Mouse (Mus musculus): ENCODE data around the gene Cfap36. TPM values are rescaled to one million over a fixed set of nuclear protein-coding genes. Genes with fewer than 3 reads are reported as not detected.

Cfap36 gene
- polyA plus RNA-seq, 1 experiment from 2014 or later, result 40.5 TPM

- ATAC-seq (ENCODE audit: extremely low read depth, insufficient number of reproducible peaks, low FRiP score, low TSS enrichment), result no peak
- Histone ChIP-seq H3K27ac (replicated peaks) (no peak overlapping the region), H3K4me3 (no peak overlapping the region), H3K36me3 (peaks cover 30% of the 10 kb centered on the region), H3K9me3 (no peaks in the 10 kb centered on the region), H3K4me2 (no peak overlapping the region), H3K9ac (no peak overlapping the region), H3K4me1 (peaks cover 15% of the 10 kb centered on the region), H3K27me3 (replicated peaks) (no peaks in the 10 kb centered on the region)
Measured at GRCm38 (mm10) chr11:29238047-29238446, 9.2 kb downstream of the Cfap36 start.

GRCm38 (mm10) chr11:29237364-29237763 is 9.8 kb downstream of the Cfap36 start:
- Histone ChIP-seq H3K27ac (replicated peaks) (no peak overlapping the region), H3K9me3 (no peaks in the 10 kb centered on the region), H3K27me3 (replicated peaks) (no peaks in the 10 kb centered on the region), H3K4me1 (peaks cover 15% of the 10 kb centered on the region), H3K4me3 (no peak overlapping the region), H3K36me3 (peaks cover 28% of the 10 kb centered on the region), H3K4me2 (no peak overlapping the region), H3K9ac (no peak overlapping the region)
- no peak for ATAC-seq (ENCODE audit: extremely low read depth, insufficient number of reproducible peaks, low FRiP score, low TSS enrichment)

DNA sequence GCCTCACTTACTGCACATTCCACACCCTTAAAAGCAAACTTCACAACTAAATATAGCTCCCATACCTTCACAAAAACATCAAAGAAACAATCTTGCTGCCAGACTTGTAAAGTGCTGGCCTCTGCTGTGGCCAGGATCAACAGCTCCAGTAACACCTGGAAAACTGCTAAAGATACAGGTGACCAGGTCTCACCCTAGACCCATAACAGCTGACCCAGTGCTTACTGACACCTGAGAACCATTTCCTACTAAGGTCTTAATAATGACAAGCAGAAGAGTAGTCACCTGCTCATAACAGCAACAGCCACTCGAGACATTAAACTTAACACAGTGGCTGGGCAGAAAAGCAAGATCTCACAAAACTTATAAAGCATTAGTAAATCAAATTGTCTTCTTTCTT is 13.6 kb downstream of the Cfap36 start:
- no peaks in the 10 kb centered on the region for H3K27me3 ChIP-seq (replicated peaks)
- H3K9ac ChIP-seq, result no peak overlapping the region
- no peak overlapping the region for H3K4me2 ChIP-seq
- peaks cover 10% of the 10 kb centered on the region for H3K4me1 ChIP-seq
- no peak overlapping the region for H3K4me3 ChIP-seq
- no peak for ATAC-seq (ENCODE audit: extremely low read depth, insufficient number of reproducible peaks, low FRiP score, low TSS enrichment)
- H3K36me3 ChIP-seq, result peaks cover 47% of the 10 kb centered on the region
- no peaks in the 10 kb centered on the region for H3K9me3 ChIP-seq
- 77% methylated on average over 1 of the region's 1 CpGs for WGBS
- H3K27ac ChIP-seq (replicated peaks), result no peak overlapping the region; the same call in 1 of the 2 replicates

DNA sequence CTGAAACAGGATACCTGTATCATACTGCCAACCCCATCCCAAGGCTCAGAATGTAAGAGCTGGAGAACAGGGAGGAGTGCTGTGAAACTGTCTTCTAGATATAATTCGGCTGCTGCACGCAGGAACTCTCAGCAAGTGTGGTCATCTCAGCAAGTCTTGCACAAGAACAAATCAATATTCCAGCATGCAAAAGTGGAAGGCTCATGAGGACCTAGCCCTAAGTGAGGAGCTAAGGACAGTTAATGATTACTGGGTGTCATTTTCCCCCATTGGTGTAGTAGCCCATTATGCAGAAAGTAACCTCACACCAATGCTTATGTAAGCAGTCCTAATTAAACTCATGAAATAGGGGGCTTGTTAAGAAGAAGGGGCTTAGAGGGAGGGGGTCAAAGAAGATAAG is 18.3 kb downstream of the Cfap36 start:
- Histone ChIP-seq H3K36me3 (peaks cover 81% of the 10 kb centered on the region), H3K4me2 (no peak overlapping the region), H3K9me3 (no peaks in the 10 kb centered on the region), H3K9ac (no peak overlapping the region), H3K4me1 (peaks cover 7% of the 10 kb centered on the region), H3K4me3 (no peak overlapping the region), H3K27me3 (replicated peaks) (no peaks in the 10 kb centered on the region), H3K27ac (replicated peaks) (no peak overlapping the region)
- WGBS, result 96% methylated on average over 2 of the region's 2 CpGs
- ATAC-seq (ENCODE audit: extremely low read depth, insufficient number of reproducible peaks, low FRiP score, low TSS enrichment), result no peak

DNA sequence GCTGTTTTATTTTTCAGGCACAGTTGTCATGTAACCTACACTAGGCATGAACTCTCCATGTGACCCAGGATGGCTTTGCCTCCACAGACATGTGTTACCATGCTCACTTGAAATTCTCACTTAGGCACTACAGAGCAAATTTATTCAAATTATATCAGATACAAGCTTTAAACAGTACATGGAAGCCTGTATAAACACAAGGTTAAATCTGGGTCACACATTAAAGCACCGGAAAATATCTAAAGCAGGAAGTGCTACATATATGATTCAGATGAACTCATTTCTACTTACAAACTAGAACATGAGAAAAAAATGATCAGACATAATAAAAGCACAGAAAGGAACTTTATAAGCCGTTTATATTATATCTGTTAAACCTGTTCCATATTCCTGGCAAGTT is 22.5 kb downstream of the Cfap36 start:
- no peak for ATAC-seq (ENCODE audit: extremely low read depth, insufficient number of reproducible peaks, low FRiP score, low TSS enrichment)
- no peak overlapping the region for H3K4me3 ChIP-seq
- H3K27me3 ChIP-seq (replicated peaks), result no peaks in the 10 kb centered on the region
- H3K9ac ChIP-seq, result no peak overlapping the region
- H3K4me1 ChIP-seq, result peaks cover 8% of the 10 kb centered on the region
- WGBS, result 92% methylated on average over 2 of the region's 2 CpGs
- no peak overlapping the region for H3K4me2 ChIP-seq
- peaks cover 86% of the 10 kb centered on the region for H3K36me3 ChIP-seq
- H3K9me3 ChIP-seq, result no peaks in the 10 kb centered on the region
- H3K27ac ChIP-seq (replicated peaks), result no peak overlapping the region

DNA sequence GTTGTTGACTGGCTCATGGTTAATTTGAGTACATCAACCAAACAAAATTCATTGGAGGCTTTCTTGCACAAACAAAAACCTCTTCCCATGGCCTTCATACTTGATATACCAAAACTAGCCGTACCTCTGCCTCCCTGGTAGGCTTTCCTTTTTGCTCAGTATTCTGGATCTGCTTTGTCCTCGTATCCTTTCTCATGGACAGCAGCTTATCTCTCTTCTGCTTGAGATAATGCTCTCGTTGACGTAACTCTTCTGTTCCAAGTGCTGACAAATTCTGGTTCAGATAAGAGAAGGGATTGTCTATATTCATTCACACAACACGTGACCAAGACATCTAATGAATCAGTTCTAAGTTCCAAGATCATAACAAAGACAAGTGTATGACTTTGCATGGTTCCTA is 24.9 kb downstream of the Cfap36 start:
- Histone ChIP-seq H3K27me3 (replicated peaks) (no peaks in the 10 kb centered on the region), H3K27ac (replicated peaks) (no peak overlapping the region), H3K9ac (no peak overlapping the region), H3K4me1 (peaks cover 8% of the 10 kb centered on the region), H3K9me3 (no peaks in the 10 kb centered on the region), H3K4me2 (no peak overlapping the region), H3K36me3 (peaks cover 79% of the 10 kb centered on the region), H3K4me3 (no peak overlapping the region)
- WGBS, result 20% methylated on average over 5 of the region's 5 CpGs
- ATAC-seq (ENCODE audit: extremely low read depth, insufficient number of reproducible peaks, low FRiP score, low TSS enrichment), result no peak

DNA sequence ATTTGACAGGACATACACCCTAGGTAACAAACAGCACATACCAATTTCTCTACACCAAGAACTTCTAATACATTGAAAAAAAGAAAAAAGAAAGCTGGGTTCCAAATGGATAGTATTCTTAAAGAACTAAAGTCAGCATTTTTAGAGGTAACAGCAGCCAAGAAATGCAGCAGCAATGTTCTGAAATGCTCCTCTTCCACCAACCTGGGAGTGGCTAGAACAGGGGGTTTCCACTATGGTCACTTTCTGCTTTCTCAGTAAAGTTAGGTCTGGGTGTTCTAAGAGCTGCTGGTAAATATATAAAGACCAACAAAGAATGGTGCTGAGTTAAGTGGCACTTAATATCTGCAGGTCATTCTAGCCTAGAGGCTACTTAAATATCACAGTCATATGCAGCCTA is 28.2 kb downstream of the Cfap36 start:
- H3K4me3 ChIP-seq, result no peak overlapping the region
- no peak overlapping the region for H3K27ac ChIP-seq (replicated peaks)
- no peak overlapping the region for H3K9ac ChIP-seq
- no peaks in the 10 kb centered on the region for H3K9me3 ChIP-seq
- no peak for ATAC-seq (ENCODE audit: extremely low read depth, insufficient number of reproducible peaks, low FRiP score, low TSS enrichment)
- no peak overlapping the region for H3K4me2 ChIP-seq
- H3K36me3 ChIP-seq, result peaks cover 82% of the 10 kb centered on the region
- no peaks in the 10 kb centered on the region for H3K27me3 ChIP-seq (replicated peaks)
- H3K4me1 ChIP-seq, result peaks cover 8% of the 10 kb centered on the region

DNA sequence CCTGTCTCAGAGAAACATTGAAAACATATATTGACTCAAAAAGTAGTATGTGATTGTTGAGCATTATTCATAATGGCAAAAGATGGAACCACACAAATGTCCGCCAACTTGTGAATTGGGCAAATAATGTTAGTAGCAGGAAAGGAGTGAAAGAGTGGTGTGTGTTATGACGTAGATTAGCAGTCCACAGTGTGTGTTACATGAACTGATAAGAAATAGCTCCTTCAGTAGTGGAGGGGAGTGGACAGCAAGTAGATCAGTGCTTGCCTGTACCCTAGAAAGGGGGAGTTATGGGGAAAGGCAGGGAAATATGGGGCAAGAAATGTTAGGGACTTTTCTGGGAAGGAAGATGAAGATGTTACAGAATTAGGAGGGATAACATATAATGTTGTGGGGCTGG is 31.0 kb downstream of the Cfap36 start:
- Histone ChIP-seq H3K36me3 (peaks cover 77% of the 10 kb centered on the region), H3K27me3 (replicated peaks) (no peaks in the 10 kb centered on the region), H3K9ac (no peak overlapping the region), H3K9me3 (no peaks in the 10 kb centered on the region), H3K4me2 (no peak overlapping the region), H3K27ac (replicated peaks) (no peak overlapping the region), H3K4me1 (no peaks in the 10 kb centered on the region), H3K4me3 (no peak overlapping the region)
- 71% methylated on average over 2 of the region's 2 CpGs for WGBS
- no peak for ATAC-seq (ENCODE audit: extremely low read depth, insufficient number of reproducible peaks, low FRiP score, low TSS enrichment)

DNA sequence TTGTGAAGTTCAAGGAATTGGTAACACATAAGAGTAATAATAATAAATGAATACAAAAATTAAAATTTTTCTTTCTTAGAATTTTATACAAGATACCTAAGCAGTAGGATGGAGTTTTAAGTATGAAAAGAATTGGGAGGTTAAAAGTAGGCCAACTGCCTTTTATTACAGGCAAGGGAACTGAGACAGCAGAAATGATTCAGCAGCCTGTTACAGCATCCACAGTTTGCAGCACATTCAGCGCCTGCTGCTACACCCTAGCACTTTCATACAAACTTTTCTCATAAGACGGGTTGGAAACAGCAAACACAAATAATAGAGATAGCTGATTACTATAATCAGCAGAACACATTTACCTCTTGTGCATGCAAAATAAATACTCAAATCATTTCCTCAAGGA is 37.4 kb downstream of the Cfap36 start:
- no peak for ATAC-seq (ENCODE audit: extremely low read depth, insufficient number of reproducible peaks, low FRiP score, low TSS enrichment)
- 83% methylated on average over 2 of the region's 2 CpGs for WGBS
- H3K9me3 ChIP-seq, result no peaks in the 10 kb centered on the region
- H3K4me1 ChIP-seq, result no peaks in the 10 kb centered on the region
- H3K27me3 ChIP-seq (replicated peaks), result no peaks in the 10 kb centered on the region
- H3K9ac ChIP-seq, result no peak overlapping the region
- no peak overlapping the region for H3K4me3 ChIP-seq
- H3K36me3 ChIP-seq, result peaks cover 61% of the 10 kb centered on the region
- no peak overlapping the region for H3K27ac ChIP-seq (replicated peaks)
- no peak overlapping the region for H3K4me2 ChIP-seq

GRCm38 (mm10) chr11:29203653-29204052 is 43.6 kb downstream of the Cfap36 start:
- no peak for ATAC-seq (ENCODE audit: extremely low read depth, insufficient number of reproducible peaks, low FRiP score, low TSS enrichment)
- no peaks in the 10 kb centered on the region for H3K4me1 ChIP-seq
- H3K9me3 ChIP-seq, result no peaks in the 10 kb centered on the region
- 78% methylated on average over 5 of the region's 5 CpGs for WGBS
- peaks cover 67% of the 10 kb centered on the region for H3K36me3 ChIP-seq
- no peak overlapping the region for H3K4me2 ChIP-seq
- H3K27me3 ChIP-seq (replicated peaks), result no peaks in the 10 kb centered on the region
- H3K4me3 ChIP-seq, result no peak overlapping the region
- no peak overlapping the region for H3K27ac ChIP-seq (replicated peaks)
- no peak overlapping the region for H3K9ac ChIP-seq

DNA sequence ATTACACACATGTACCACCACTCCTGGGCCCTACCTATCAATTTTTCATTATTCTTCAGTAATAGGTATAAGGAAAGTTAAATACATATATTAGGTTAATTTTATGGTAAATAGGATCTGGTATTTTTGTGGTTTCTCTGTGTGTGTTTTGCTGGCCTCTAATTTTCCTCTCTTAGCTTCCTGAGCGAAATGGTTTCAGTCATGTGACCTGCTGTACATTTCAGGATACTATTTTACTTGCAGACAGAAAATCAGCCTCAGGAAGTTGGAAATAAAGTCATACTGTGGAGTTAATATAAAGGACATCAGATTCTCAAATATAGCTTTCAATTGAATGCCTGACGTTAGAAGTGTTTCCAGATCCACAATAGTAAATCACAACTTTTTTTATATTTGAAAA is 58.2 kb downstream of the Cfap36 start:
- WGBS, result 85% methylated on average over 2 of the region's 2 CpGs
- no peak for ATAC-seq (ENCODE audit: extremely low read depth, insufficient number of reproducible peaks, low FRiP score, low TSS enrichment)
- Histone ChIP-seq H3K27me3 (replicated peaks) (no peaks in the 10 kb centered on the region), H3K9ac (no peak overlapping the region), H3K36me3 (peaks cover 58% of the 10 kb centered on the region), H3K4me1 (no peaks in the 10 kb centered on the region), H3K4me3 (no peak overlapping the region), H3K27ac (replicated peaks) (no peak overlapping the region), H3K4me2 (no peak overlapping the region), H3K9me3 (no peaks in the 10 kb centered on the region)

DNA sequence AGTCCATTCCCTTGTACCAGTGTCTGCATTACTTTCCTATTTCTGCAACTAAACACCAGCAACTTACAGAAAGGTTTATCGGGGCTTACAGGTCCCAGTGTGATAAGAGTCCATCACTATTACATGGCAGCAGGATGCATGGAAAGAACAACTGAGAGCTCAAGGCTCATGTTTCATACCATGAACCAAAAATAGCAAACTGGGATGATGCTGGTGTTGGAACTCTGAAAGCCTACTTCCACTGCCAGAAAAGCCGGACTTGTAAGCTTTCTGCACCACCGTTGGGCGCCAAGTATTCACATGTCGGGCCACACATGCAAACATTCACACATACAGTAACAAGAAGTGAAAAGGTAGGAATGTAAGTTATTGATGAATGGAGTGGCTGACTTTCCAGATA is 65.5 kb downstream of the Cfap36 start:
- Histone ChIP-seq H3K4me2 (peak overlapping the region; percentile 28; the same call in 1 of the 2 replicates), H3K27ac (replicated peaks) (peak overlapping the region; percentile 65; the same call in 1 of the 2 replicates)
- WGBS, result 47% methylated on average over 5 of the region's 5 CpGs

More for the DNA sequence above, 65.5 kb downstream of the Cfap36 start:
- Histone ChIP-seq H3K9ac (no peak overlapping the region), H3K9me3 (no peaks in the 10 kb centered on the region), H3K4me3 (no peak overlapping the region), H3K4me1 (peaks cover 16% of the 10 kb centered on the region), H3K27me3 (replicated peaks) (no peaks in the 10 kb centered on the region), H3K36me3 (peaks cover 50% of the 10 kb centered on the region)
- ATAC-seq (ENCODE audit: extremely low read depth, insufficient number of reproducible peaks, low FRiP score, low TSS enrichment), result no peak
